Mouse (Mus musculus) urinary bladder, postnatal 25 days (tissue): Measurements from ENCODE around the gene Washc1.
"Not testable (repeated sequence)": the region's sequence is repeated elsewhere in the genome, so short reads cannot be mapped to it uniquely, and the experiment has no call there.

Experiments used
- DNase-seq: peaks from one replicate; pipeline ENCODE4 v3.0.0; 2022; ENCODE audit warnings: low spot score

Washc1 gene

GRCm38 (mm10) chr17:66111402-66111959 is at the start of gene Washc1:
TSS of gene Washc1 (plus strand) at chr17:66111545.
- DNase-seq: peak; percentile 81

GRCm38 (mm10) chr17:66065115-66065514 is 46.2 kb upstream of the Washc1 start:
- no peak for DNase-seq

- not testable (repeated sequence) for DNase-seq
Measured at GRCm38 (mm10) chr17:66069036-66069435, 42.3 kb upstream of the Washc1 start.

GRCm38 (mm10) chr17:66073971-66074370 is 37.4 kb upstream of the Washc1 start:
- no peak for DNase-seq

- DNase-seq: no peak
Measured at GRCm38 (mm10) chr17:66075827-66076173, 35.5 kb upstream of the Washc1 start.

- DNase-seq: peak; percentile 34
Measured at GRCm38 (mm10) chr17:66076174-66076927, 35.0 kb upstream of the Washc1 start.

GRCm38 (mm10) chr17:66076934-66077333 is 34.4 kb upstream of the Washc1 start, which contains the start of gene Ankrd12:
TSS of gene Ankrd12 (minus strand) at chr17:66077089.
- DNase-seq: peak; percentile 95

- no peak for DNase-seq
Measured at GRCm38 (mm10) chr17:66077437-66077850, 33.9 kb upstream of the Washc1 start.

- DNase-seq: no peak
Measured at GRCm38 (mm10) chr17:66084486-66084885, 26.9 kb upstream of the Washc1 start.

- DNase-seq: no peak
Measured at GRCm38 (mm10) chr17:66085038-66085437, 26.3 kb upstream of the Washc1 start.

- no peak for DNase-seq
Measured at GRCm38 (mm10) chr17:66090251-66090650, 21.1 kb upstream of the Washc1 start.

GRCm38 (mm10) chr17:66091392-66091791 is 20.0 kb upstream of the Washc1 start:
- no peak for DNase-seq

GRCm38 (mm10) chr17:66092065-66092464 is 19.3 kb upstream of the Washc1 start:
- DNase-seq: no peak

GRCm38 (mm10) chr17:66092664-66093063 is 18.7 kb upstream of the Washc1 start:
- no peak for DNase-seq

- no peak for DNase-seq
Measured at GRCm38 (mm10) chr17:66100566-66101379, 10.6 kb upstream of the Washc1 start.

GRCm38 (mm10) chr17:66101380-66102330 is 9.7 kb upstream of the Washc1 start, which contains the start of gene Ndufv2:
TSS of gene Ndufv2 (minus strand) at chr17:66101559.
- peak; percentile 83 for DNase-seq

- DNase-seq: no peak
Measured at GRCm38 (mm10) chr17:66104076-66104475, 7.3 kb upstream of the Washc1 start.

GRCm38 (mm10) chr17:66106601-66107267 is 4.6 kb upstream of the Washc1 start:
- DNase-seq: peak; percentile 70

GRCm38 (mm10) chr17:66107466-66107865 is 3.9 kb upstream of the Washc1 start:
- DNase-seq: no peak

- no peak for DNase-seq
Measured at GRCm38 (mm10) chr17:66108198-66108597, 3.1 kb upstream of the Washc1 start.

GRCm38 (mm10) chr17:66110746-66111145 is 599 bp upstream of the Washc1 start:
- DNase-seq: no peak
